Mouse (Mus musculus) kidney, postnatal 10 days (tissue): ENCODE measurements around the gene Vkorc1.
"Not testable (repeated sequence)": the region's sequence is repeated elsewhere in the genome, so short reads cannot be mapped to it uniquely, and the experiment has no call there.

ENCODE experiments used
- DNase-seq: peaks from one replicate; pipeline ENCODE4 v3.0.0; 2021; ENCODE audit warnings: mixed read lengths

Gene Vkorc1

DNA sequence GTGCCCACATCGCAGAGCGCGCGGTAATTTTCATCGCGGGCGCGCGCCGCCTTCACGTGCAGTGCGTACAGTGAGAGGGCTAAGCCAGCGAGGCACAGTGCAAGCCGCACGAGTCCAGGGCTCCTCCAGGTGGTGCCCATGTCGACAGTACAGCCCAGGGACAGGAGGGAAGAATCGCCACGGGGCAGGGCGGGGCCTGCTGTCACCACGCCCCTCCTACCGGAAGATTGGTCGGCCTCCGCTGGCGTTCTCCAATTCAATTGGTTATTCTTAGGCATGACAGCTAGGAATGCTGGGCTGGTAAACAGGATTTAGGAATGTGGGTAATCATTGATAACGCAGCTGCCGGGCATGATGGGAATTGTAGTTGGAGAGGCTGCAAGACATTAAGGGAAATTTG lies at the start of gene Vkorc1, which contains the start of gene Gm21974:
Gene Vkorc1 (minus strand): TSS at position 176 of the 400 bp plus-strand sequence.
Gene Gm21974 (minus strand): TSS at position 13 of the 400 bp plus-strand sequence.
- DNase-seq = peak; percentile 98

DNA sequence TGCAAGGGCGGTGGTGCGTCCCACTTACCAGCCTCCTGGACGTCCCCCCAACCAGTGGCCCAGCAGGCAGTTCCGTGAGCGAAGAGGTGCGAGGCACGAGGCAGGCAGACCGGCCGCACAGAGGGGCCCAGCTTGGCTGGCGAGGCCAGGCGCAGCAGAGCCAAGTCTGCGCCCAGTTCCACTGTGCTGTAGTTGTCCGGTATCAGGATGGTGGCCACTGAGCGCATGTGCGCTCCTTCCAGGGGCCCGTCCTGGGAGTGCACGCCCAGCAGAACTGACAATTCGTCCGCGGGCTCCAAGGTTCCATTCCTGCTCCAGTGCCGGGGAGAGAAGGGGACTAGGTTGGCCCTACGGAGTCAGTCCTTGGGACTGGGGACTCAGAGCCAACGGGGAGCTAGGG lies 49.2 kb upstream of the Vkorc1 start:
- peak; percentile 42 for DNase-seq

DNA sequence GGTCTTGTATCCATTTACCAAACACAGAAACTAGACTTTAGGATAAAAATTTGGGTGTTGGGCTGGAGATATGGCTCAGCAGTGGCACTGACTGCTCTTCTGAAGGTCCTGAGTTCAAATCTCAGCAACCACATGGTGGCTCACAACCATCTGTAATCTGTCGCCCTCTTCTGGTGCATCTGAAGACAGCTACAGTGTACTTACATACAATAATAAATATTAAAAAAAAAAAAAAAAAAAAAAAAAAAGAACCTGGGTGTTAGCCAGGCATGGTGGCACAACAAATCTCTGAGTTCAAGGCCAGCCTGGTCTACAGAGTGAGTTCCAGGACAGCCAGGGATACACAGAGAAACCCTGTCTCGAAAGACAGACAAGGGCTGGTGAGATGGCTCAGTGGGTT lies 46.7 kb upstream of the Vkorc1 start:
- not testable (repeated sequence) for DNase-seq

DNA sequence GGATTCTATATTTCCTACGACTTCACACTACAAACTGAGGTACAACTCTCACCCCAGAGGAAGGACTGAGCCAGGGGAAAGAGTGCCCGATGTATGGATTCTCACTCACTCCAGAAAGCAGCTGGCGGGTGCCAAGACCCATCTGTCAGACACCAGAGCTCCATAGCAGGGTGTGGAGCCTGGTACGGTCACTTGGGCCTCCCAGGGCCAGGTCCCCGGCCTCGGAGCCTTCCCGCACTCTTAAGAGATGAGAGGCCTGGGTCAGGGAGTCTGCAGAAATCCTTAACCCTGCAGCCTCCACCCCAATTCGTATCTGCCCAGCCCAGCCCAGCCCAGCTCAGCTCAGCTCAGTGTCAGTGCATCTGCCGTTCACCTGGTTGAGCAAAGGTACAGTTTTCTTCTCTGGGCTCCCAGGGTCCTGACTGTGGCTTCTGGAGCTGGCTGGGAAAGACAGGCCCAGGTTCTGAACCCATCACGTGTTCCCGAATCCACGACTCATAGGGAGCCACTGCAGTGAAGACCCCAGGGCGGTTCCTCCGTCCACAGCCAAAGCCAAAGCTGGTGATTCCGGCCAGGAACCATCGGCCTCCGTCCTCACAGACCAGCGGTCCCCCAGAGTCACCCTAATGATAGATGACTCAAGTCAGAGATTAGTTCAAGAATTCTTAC lies 40.9 kb upstream of the Vkorc1 start:
- DNase-seq = no peak

DNA sequence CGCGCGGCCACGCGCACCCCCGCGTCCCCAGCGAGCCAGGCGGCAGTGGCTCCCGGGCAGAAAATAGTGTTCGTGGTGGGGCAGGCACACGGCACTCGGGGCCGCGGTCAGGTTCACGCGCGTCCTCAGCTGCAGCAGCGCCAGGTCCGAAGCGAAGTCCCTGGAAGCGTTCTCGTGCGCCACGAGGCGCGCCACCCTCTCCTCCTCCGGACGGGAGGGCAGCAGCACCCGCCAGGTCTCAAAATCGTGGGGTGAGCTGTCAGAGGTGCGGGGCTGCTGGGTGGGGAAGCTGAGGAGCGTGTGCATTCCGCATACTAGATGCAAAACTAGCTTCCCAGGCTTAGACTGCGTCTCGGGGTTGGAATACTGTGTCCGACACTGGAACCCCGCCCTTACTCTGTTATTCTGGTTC lies 40.3 kb upstream of the Vkorc1 start:
- DNase-seq = no peak

DNA sequence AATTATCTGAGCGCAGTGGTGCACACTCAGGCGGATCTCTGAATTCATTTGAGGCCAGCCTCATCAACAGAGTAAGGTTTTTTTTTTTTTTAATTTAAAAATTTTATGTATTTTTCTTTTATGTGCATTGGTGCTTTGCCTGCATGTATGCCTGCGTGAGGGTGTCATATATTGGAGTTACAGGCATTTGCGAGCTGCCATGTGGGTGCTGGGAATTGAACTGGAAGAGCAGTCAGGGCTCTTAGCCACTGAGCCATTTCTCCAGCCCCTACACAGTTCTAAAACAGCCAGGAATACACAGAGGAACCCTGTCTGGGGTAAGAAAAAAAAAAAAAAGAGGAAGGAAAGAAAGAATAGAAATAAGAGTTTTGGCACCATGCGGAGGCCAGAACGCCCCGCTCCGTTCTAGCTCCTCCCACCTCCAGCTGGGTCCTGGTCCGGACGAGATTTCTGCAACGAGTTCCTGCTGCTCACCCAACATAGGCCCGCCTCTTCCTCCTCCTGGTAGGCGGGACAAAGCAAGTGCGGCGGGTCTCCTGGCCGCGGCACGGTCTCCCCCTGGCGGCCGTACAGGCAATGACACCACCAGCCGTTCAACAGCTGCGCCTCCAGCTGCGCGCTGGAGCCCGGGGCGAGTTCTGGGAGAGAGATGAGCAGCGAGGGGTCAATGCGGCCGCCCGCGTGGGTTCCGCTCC lies 39.8 kb upstream of the Vkorc1 start:
- DNase-seq = peak; percentile 97

DNA sequence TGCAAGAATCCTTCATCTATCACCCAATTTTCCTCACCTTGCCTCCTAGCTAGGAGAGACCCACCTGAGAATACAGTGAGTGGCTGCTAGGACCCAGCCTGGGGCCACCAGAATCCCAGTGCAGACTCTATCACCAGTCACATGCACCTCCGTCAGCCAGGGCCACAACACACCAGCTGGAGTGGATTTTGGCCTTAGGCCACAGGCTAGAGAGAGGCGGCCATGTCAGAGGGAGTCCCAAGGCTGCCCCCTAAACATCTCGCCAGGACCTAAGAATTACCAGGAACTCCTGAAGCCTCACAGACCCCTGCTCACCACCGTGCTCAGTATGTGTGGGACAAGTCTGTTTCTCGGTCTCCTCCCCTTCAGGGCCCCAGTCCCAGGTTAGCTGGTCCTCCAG lies 38.7 kb upstream of the Vkorc1 start:
- peak; percentile 38 for DNase-seq

DNA sequence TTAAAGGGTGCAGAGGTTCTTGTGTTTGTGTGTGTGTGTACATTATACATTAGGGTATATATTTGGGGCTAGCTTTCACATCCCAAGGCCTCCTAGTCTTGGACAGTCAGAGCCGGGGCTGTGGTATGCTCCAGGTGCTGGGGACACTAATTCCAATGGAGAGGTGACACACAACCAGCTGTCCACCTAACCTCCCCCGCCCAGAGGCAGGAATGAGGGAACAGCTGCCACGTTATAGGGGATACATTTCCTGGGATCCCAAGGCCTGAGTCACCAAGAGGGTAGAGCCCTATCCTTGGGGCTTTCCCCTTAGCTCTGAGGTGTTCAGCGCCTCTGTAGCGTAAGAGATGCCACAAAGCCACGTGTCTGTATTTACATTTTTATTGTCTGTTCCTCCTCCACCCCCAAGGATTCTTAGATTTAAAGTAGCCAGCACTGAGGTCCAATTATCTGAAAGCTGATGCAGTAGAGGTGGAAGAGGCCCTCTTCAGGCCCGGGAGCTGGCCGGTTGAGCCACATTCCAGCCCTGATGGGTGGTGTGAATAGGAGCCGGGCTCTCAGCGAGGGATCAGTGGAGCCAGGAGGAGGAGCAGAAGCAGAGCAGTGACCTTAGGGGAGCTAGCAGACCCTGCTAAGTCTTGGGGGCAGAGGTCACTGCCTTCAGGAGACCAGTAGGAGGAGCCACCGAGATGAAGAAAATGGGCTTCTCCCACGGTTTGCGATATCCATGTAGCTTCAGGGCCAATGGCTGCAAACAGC lies 37.0 kb upstream of the Vkorc1 start:
- DNase-seq = peak; percentile 55

DNA sequence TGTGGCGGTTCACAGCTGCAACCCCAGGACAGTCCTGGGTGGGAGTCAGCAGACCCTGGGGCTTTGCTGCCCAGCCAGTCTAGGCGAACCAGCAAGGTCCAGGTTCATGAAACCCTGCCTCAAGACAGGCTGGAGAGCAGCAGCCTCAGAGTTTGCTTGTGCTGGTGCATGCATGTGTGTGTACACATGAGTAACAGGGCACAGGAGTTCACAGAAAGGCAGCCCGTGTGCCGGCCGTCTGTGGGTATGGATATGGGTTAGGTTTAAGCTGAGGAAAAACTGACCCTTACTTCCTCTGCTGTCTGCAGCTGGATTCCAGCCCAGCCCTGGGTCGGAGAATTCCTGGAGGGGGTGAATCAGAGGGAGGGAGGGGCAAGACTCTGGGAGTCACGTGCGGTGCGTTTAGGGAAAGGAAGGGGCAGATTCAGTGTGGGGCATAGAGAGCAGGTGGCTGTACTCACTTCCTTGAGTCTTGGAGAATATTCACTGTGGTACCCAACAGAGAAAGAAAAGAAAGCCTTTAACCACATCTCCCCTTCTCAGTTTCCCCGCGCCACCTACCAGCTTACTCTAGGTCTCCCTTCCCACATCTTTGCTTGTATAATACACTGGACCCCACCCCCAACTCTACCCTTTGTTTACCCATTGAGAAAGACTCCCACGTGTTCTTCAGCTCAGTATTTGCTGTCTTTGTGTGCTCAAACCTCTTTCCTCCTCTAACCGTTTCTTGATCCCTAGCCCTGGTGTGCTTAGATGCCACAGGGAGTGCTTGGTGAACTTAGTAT lies 36.1 kb upstream of the Vkorc1 start:
- peak; percentile 83 for DNase-seq

DNA sequence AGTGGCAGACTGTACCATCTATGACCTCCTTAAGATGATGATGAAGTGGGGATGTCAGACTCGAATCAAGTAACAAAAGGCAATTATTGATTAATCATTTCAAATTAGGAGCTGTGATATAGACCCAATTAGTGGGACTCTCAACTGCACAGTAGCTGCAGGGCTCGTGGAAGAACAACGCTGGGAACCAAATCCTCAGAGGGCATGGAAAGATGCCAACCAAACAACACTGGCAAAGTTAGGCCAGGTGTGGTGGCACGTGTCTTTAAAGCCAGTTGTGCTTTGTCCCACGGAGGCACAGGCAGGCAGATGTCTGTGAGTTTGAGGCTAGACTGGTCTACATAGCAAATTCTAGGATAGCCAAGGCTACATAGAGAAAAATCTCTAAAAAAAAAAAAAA lies 35.2 kb upstream of the Vkorc1 start:
- no peak for DNase-seq

DNA sequence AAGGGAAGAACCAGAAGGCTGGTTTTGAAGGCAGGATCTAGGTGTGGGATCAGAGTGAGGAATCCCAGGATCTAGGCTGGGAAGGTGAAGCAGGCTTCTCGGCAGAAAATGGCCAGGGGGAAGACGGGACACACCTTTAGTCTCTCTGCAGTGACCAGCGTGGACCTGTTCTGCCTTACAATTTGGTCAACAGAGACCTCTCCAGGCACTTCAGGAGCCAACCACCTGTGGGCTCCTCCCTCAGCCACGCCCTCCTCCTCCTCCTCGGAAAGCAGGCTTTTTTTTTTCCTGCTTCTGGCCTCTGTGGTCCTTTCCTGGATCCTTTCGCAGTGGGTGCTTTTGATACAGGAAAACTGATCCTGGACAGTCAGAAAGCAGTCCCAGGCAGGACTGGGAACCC lies 34.5 kb upstream of the Vkorc1 start, which contains the start of gene Prss8:
Gene Prss8 (minus strand): TSS at position 182 of the 400 bp plus-strand sequence.
- DNase-seq = peak; percentile 90

DNA sequence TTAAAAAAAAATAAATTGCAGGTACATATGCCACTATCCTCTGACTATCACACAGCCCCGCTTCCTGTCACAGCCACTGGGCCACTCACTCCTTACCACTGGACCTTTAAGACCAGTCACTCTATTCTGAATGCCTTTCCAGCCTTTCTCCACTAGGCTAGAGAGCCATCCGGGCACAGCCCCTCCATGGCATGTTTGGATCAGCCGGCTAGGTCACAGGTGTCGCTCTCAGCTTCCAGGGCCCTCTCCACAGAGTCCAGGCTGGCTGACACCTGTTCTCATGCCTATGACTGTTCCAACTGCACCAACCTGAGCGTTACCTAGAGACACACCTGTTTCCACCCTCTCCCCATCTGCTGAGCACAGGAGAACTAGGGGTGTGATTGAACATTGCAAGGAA lies 33.2 kb upstream of the Vkorc1 start:
- peak; percentile 61 for DNase-seq

DNA sequence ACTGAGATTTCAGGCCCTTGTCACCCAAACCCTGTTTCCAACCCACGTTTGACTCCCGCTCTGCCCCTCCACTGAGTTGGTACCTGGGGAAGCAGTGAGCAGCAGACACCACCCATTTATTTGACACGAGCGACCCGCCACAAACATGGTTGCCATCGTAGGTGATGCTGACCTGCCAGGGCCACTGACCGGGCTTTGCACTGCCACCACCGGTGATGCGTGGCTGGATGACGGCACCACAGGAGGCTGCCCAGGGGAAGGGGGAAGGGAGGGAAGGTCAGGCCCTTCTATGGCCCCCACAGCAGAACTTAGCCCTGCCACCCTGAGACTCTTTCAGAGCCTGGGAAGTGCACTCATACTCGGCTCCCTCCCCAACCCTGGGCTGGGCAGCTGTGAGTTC lies 32.3 kb upstream of the Vkorc1 start:
- no peak for DNase-seq

DNA sequence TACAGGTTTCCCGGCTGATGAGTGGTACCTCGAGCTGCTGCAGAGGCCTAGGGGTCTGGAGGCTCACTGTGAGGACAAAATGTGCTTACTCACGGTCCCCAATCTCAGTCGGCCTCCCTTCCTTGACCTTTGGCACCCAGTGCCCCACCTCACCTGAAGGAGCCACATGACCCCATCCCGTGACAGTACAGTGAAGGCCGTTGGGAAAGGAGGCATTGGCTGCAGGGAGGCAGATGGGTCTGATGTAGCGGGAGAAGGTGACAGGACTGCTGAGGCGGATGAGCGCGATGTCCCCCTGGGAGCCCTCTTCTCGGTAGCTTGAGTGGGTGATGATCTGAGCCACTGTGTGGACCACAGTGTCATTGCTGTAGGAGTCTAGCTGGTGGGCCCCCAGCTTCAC lies 31.4 kb upstream of the Vkorc1 start:
- DNase-seq = peak; percentile 56

DNA sequence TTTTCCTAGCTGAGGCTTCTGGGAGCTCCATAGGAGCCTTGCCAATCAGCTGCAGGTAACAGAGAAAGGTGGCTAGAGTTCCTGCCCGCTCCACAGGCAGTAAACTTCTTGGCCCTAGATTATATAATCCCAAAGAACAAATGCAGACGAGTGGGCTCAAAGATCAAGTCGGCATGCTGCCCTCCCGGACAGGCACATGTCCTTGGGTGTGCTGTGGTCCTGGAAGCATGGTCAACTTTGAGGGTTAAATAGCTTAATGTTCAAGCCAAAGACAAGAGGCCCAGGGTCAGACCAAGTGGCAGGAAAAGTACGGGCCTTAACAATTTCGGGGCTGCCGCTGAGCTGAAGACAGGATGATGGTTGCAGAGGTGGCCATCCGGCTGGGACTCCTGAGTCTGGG lies 30.6 kb upstream of the Vkorc1 start:
- DNase-seq = peak; percentile 67

DNA sequence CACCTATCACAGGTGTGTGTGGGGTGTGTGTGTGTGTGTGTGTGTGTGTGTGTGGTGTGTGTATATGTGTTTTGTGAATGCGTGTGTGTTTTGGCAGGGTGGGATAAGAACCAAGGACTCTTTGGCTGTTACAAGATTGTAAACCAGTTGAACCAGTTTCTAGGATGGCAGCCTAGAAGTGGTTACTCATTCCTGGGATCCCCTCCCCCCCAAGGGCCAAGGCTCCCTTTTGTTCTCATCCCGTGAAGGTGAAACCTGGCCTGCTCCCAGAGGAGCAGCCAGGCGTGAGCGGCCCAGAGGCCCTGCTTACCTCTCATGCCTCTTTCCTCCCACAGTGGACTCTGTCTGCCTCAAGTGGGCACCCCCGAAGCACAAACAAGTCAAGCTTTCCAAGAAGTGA lies 29.8 kb upstream of the Vkorc1 start:
- peak; percentile 89 for DNase-seq

DNA sequence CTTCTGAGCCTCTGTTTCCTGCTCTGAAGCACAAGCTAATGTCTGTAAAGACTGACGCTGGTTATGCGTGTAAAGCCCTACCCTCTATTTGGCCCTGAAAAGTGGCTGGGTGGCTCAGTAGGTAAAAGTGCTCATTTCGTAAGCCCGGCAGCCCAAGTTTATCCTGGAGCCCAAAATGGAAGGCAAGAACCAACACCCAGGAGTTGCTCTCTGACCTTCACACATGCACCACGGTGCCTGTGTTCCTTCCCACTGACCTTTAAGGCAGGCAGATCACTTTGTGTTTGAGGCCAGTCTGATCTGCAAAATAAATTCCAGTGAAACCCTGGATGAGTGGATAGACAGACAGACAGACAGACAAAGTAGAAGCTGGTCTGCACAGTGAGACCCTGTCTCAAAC lies 28.3 kb upstream of the Vkorc1 start:
- no peak for DNase-seq

DNA sequence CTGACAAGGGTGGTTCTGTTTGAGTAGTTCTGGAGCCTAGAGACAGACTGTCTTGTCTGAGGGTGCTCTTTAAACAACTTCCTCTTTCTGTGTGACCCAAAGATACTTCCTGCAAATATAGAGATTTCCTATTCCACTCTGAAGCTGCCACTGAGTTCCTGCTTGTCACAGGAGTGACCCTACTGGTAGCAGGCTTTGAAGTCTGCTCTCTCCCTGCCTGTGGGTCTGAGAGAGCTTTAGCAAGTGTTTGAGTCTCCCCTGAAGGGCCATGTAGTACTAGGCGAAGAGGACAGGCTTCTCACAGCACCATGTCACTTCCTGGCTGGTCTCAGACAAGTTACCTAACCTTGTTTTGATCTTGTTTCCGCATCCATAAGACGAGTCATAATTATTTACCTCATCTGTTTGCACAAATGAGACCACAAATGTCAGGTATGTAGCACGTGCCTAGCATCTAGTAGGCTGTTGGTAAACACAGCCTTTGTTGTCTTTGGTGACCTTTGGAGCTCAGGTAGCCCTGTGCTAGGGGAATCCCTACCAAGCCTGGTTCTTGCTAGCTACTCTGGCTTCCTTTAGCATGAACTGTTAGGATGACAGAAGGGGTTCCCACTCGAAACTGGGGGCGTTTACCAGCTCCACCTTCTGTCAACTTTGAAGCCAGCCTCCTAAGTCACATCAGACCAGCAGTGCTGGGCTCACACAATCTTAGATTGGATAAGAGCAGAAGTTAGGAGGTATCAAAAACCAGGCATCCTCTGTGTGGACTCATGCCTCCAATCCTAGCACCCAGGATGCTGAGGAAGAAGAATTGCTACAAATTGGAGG lies 27.2 kb upstream of the Vkorc1 start:
- DNase-seq = no peak

DNA sequence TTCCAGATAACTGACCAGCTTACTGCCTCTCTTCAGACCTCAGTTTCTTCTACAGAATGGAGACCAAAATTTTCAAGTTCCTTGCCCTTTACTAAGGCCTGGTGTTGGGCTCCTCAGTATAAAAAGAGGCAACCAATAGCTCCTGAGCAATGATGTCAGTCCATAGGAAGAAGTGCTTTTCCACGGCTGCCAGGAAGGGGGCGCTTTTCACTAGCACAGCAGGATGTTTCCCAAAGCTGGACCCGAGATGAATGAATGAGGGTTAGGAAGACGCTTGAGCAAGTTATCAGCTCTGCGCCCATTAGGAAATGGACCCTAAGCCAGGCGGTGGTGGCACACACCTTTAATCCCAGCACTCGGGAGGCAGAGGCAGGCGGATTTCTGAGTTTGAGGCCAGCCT lies 26.1 kb upstream of the Vkorc1 start:
- peak; percentile 65 for DNase-seq

DNA sequence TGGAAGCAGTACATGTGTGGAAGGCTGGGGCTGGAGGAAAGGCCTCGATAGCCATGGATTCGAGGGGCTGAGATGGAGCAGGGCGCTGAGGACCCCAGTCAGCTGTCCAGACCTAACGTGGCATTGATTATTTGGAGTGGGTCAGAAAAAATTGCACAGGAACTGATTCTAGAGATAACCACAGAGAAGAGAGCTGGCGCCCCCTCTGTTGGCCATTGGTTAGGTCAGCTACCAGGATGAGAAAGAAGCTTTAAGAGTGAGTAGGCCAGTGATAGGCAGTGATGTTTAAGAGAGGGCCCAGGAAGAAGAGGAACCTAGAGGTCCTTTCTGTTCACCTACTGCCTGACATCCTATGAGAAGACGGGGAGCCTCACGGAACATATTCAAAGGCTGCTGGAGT lies 23.9 kb upstream of the Vkorc1 start:
- DNase-seq = peak; percentile 63

DNA sequence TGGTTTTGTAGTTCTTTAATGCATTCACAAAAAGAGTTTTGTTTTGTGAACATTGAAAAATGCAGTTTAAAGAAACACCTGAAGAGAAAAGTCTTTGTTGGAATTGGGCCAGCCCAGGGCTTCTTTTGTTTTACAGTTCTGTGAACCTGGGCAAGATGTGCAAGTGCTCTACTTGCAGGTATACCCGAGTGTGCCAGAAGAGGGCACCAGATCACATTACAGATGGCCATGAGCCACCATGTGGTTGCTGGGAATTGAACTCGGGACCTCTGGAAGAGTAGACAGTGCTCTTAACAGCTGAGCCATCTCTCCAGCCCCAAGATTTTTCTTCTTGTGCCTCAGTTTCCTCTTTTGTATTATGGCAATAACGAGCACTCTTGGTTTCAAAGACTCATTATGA lies 22.8 kb upstream of the Vkorc1 start:
- peak; percentile 81 for DNase-seq

DNA sequence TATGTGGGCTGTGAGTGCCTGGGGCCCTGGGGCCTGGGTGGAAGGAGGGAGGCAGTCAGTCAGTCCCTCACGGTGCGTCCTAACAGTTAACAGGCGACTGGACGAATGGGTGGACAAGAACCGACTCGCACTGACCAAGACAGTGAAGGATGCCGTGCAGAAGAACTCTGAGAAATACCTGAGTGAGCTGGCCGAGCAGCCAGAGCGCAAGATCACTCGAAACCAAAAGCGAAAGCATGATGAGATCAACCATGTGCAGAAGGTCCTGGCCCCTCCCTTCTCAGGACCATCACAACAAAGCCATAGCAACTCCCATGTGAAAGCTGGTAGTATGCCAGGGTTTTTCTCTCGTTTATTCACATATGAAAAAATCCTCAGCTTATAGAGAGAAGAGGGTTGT lies 19.9 kb upstream of the Vkorc1 start:
- DNase-seq = no peak
